Comparison of ENCODE assay signal across 10 mouse cellular contexts in the genomic region with DNA sequence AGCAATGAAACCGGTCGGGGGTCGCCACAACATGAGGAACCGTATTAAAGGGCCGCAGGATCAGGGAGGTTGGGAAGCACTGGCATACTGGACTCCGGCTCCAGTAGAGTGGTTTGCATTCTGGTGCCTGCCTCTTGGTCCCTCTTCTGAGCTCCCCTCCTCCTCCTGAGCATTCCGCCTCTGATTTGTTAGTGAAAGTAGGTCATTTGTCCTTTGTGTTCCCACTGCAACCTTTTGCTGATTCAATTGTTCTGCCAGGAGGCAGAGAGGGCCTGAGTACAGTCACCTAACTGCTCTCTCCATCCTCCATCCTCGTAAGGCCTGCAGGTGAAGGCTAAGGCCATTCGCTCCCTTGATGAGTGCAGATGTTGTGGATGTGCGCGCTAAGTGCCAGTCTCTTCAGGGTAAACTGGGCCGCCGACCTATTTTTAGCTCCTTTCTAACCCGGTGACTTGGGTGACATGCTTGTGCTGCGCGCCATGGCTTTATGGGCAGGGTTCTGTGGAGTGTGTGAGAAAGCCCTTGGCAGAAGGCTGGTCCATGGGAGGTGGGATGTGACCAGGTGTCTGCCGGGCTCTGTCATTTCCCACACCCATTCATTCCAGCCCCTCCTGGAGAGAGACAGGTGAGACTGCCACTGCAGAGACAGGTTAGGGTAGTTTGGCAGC. TPM values are rescaled to one million over a fixed set of nuclear protein-coding genes. Genes with fewer than 3 reads are reported as not detected.
DNase-seq lines count a peak whose midpoint lies in the region; ATAC-seq lines count a peak whose summit lies in the region.
"Had no signal": no experiment of that assay in that cellular context is flagged by ENCODE, and none has a peak within 500 bp of the region (broad histone marks: within the 10 kb centered on the region; RNA-seq: fewer than 3 reads in every experiment).

No protein-coding gene starts in this region.

- no peaks in the 10 kb centered on the region for H3K9me3 ChIP-seq in forebrain, embryonic 10.5 days
- no peaks in the 10 kb centered on the region for H3K9me3 ChIP-seq in forebrain, embryonic 14.5 days (replicated peaks; ENCODE audit: control insufficient read depth, low read length)
- H3K9me3 ChIP-seq in limb, embryonic 12.5 days: no peaks in the 10 kb centered on the region
- no peaks in the 10 kb centered on the region for H3K9me3 ChIP-seq in limb, embryonic 10.5 days (replicated peaks)

- 87% methylated on average over 17 of the region's 17 CpGs for WGBS in forebrain, embryonic 10.5 days
- WGBS in forebrain, embryonic 14.5 days: 83% methylated on average over 17 of the region's 17 CpGs
- WGBS in limb, embryonic 12.5 days: 85% methylated on average over 17 of the region's 17 CpGs
- 90% methylated on average over 17 of the region's 17 CpGs for WGBS in limb, embryonic 10.5 days

- H3K36me3 ChIP-seq in forebrain, embryonic 10.5 days (replicated peaks): peaks cover 14% of the 10 kb centered on the region
- peaks cover 6% of the 10 kb centered on the region; the same call in 1 of the 2 replicates for H3K36me3 ChIP-seq in forebrain, embryonic 14.5 days (ENCODE audit: control insufficient read depth, insufficient read depth, low read length)
- H3K36me3 ChIP-seq in limb, embryonic 12.5 days: peaks cover 27% of the 10 kb centered on the region
- peaks cover 29% of the 10 kb centered on the region for H3K36me3 ChIP-seq in limb, embryonic 10.5 days

- no peak overlapping the region for H3K4me3 ChIP-seq in forebrain, embryonic 10.5 days
- H3K4me3 ChIP-seq in forebrain, embryonic 14.5 days (ENCODE audit: low read depth, low read length): no peak overlapping the region
- no peak overlapping the region for H3K4me3 ChIP-seq in limb, embryonic 12.5 days (replicated peaks)
- H3K4me3 ChIP-seq in limb, embryonic 10.5 days: no peak overlapping the region

- no peak for ATAC-seq in forebrain, embryonic 14.5 days
- no peak for ATAC-seq in limb, embryonic 12.5 days (ENCODE audit: insufficient number of reproducible peaks, insufficient read depth, low FRiP score, low TSS enrichment, low read depth)

- H3K4me2 ChIP-seq in forebrain, embryonic 14.5 days (ENCODE audit: low read length): no peak overlapping the region
- H3K4me2 ChIP-seq in limb, embryonic 12.5 days: no peak overlapping the region
- H3K4me2 ChIP-seq: lung, embryonic 14.5 days had no signal

- H3K9ac ChIP-seq in forebrain, embryonic 14.5 days (ENCODE audit: low read length): no peak overlapping the region
- H3K9ac ChIP-seq in limb, embryonic 12.5 days (replicated peaks): no peak overlapping the region; the same call in 1 of the 2 replicates
- H3K9ac ChIP-seq: lung, embryonic 14.5 days had no signal

- no peaks in the 10 kb centered on the region for H3K27me3 ChIP-seq in forebrain, embryonic 10.5 days (ENCODE audit: poor library complexity, severe bottlenecking)
- no peaks in the 10 kb centered on the region for H3K27me3 ChIP-seq in forebrain, embryonic 14.5 days (replicated peaks; ENCODE audit: control insufficient read depth, insufficient read depth, low read length)
- H3K27me3 ChIP-seq in limb, embryonic 12.5 days: no peaks in the 10 kb centered on the region
- no peaks in the 10 kb centered on the region for H3K27me3 ChIP-seq in limb, embryonic 10.5 days (ENCODE audit: low read depth, poor library complexity, severe bottlenecking)

- H3K4me1 ChIP-seq in forebrain, embryonic 10.5 days: peaks cover 77% of the 10 kb centered on the region
- H3K4me1 ChIP-seq in forebrain, embryonic 14.5 days (ENCODE audit: control insufficient read depth, insufficient read depth, low read length): peaks cover 24% of the 10 kb centered on the region
- H3K4me1 ChIP-seq in limb, embryonic 12.5 days (replicated peaks): peaks cover 79% of the 10 kb centered on the region
- H3K4me1 ChIP-seq in limb, embryonic 10.5 days: peaks cover 68% of the 10 kb centered on the region

- no peak for DNase-seq in forebrain, embryonic 10.5 days (ENCODE audit: extremely low spot score, low spot score)
- no peak for DNase-seq in forebrain, embryonic 14.5 days (ENCODE audit: low spot score)
- no peak for DNase-seq in limb, embryonic 10.5 days (ENCODE audit: low spot score)
- DNase-seq in cerebellum, postnatal 14 days: peak; percentile 53 to 59
- DNase-seq in retina, postnatal 7 days (ENCODE audit: low read depth, low spot score): peak; percentile 31
- DNase-seq in lung, postnatal 36 days: no peak
- DNase-seq in adrenal gland, postnatal 4 days (ENCODE audit: low spot score in 2 of 2): no peak
- DNase-seq: kidney, adult 2 months; lung, embryonic 14.5 days had no signal

- H3K27ac ChIP-seq in forebrain, embryonic 10.5 days: peak overlapping the region; percentile 11; the same call in 1 of the 2 replicates
- H3K27ac ChIP-seq in forebrain, embryonic 14.5 days (ENCODE audit: low read depth, low read length): no peak overlapping the region
- H3K27ac ChIP-seq in limb, embryonic 12.5 days: 0 out of 2 replicates have a peak overlapping the region, but pooled peaks have one; percentile 23
- H3K27ac ChIP-seq in limb, embryonic 10.5 days: no peak overlapping the region

RNA-seq across cellular contexts. Expression of gene Sec14l1, which starts 8.6 kb away (rescaled TPM):
- polyA plus RNA-seq in forebrain, embryonic 10.5 days (2016; fragmentation: Nextera tagmentation; extraction: Ambion mirVana): 44.3 and 46.7 TPM in 2 replicates
- polyA plus RNA-seq in forebrain, embryonic 14.5 days (2014; fragmentation: Nextera tagmentation; extraction: Ambion mirVana): 43.6 and 56.3 TPM in 2 replicates
- 52.6 and 57.5 TPM in 2 replicates for polyA plus RNA-seq in limb, embryonic 12.5 days (2016; fragmentation: Nextera tagmentation; extraction: Ambion mirVana)
- polyA plus RNA-seq in limb, embryonic 10.5 days (2016; fragmentation: Nextera tagmentation; extraction: Ambion mirVana): 40.1 and 47.8 TPM in 2 replicates
- 100 to 1,000 TPM; 171 to 174 TPM for total RNA-seq in adrenal gland, postnatal 4 days (2021)

Comparison
In these comparisons a context has a peak if more than half of its experiments do, and no peak if none do; other contexts are left out.
1. H3K27ac ChIP-seq: peak in forebrain, embryonic 10.5 days (single experiment) and limb, embryonic 12.5 days (single experiment); none in forebrain, embryonic 14.5 days (single experiment) and limb, embryonic 10.5 days (single experiment).
2. DNase-seq: peak in cerebellum, postnatal 14 days (2 of 2) and retina, postnatal 7 days (single experiment); none in forebrain, embryonic 10.5 days (single experiment), forebrain, embryonic 14.5 days (single experiment), limb, embryonic 10.5 days (single experiment), lung, postnatal 36 days (single experiment) and adrenal gland, postnatal 4 days (0 of 2).